Comparison of ENCODE assay signal across 23 mouse cellular contexts in genomic region chr3:131624063-131624462, GRCm38 (mm10). TPM values are rescaled to one million over a fixed set of nuclear protein-coding genes. Genes with fewer than 3 reads are reported as not detected.
DNase-seq lines count a peak whose midpoint lies in the region; ATAC-seq and TF ChIP-seq lines count a peak whose summit lies in the region.
"Had no signal": no experiment of that assay in that cellular context is flagged by ENCODE, and none has a peak within 500 bp of the region (broad histone marks: within the 10 kb centered on the region; RNA-seq: fewer than 3 reads in every experiment).

No protein-coding gene starts in this region.

- peaks cover 4% of the 10 kb centered on the region; the same call in 1 of the 2 replicates for H3K36me3 ChIP-seq in midbrain, embryonic 11.5 days (ENCODE audit: control insufficient read depth, insufficient read depth, low read length)
- H3K36me3 ChIP-seq in midbrain, embryonic 15.5 days (replicated peaks) = peaks cover 3% of the 10 kb centered on the region; the same call in 1 of the 2 replicates
- no peaks in the 10 kb centered on the region; the same call in 1 of the 2 replicates for H3K36me3 ChIP-seq in stomach, postnatal 0 days (ENCODE audit: control insufficient read depth, insufficient read depth, low read length)
- H3K36me3 ChIP-seq in forebrain, embryonic 11.5 days (ENCODE audit: control insufficient read depth, insufficient read depth, low read length) = peaks cover 2% of the 10 kb centered on the region; the same call in 1 of the 2 replicates

- 96% methylated on average over 9 of the region's 9 CpGs for WGBS in midbrain, embryonic 11.5 days
- 94% methylated on average over 9 of the region's 9 CpGs for WGBS in midbrain, embryonic 15.5 days
- 67% methylated on average over 9 of the region's 9 CpGs for WGBS in stomach, postnatal 0 days
- 94% methylated on average over 9 of the region's 9 CpGs for WGBS in forebrain, embryonic 11.5 days

- no peak overlapping the region for H3K4me2 ChIP-seq in midbrain, embryonic 11.5 days
- no peak overlapping the region for H3K4me2 ChIP-seq in midbrain, embryonic 15.5 days
- no peak overlapping the region for H3K4me2 ChIP-seq in stomach, postnatal 0 days (replicated peaks; ENCODE audit: low read depth)
- no peak overlapping the region for H3K4me2 ChIP-seq in forebrain, embryonic 11.5 days (ENCODE audit: low read depth, low read length, severe bottlenecking)
- H3K4me2 ChIP-seq: embryonic facial prominence, embryonic 13.5 days; embryonic facial prominence, embryonic 15.5 days; forebrain, embryonic 13.5 days; forebrain, embryonic 15.5 days had no signal

- TF ChIP-seq EP300 in stomach, postnatal 0 days (optimal IDR thresholded peaks at IDR 0.05) = no peak

- peak; percentile 74 for DNase-seq in midbrain, embryonic 11.5 days (ENCODE audit: low spot score, missing footprints)
- no peak for DNase-seq in Patski (ENCODE audit: low read depth, low spot score)
- no peak for DNase-seq in stomach, postnatal 0 days (ENCODE audit: low spot score)
- no peak for DNase-seq in left cerebral cortex, postnatal 4 days
- DNase-seq in forebrain, embryonic 11.5 days (ENCODE audit: low spot score) = no peak
- DNase-seq: adrenal gland, adult 2 months; adrenal gland, postnatal 10 days; adrenal gland, postnatal 25 days; cerebellum, adult 11 months; cerebellum, adult 18-20 months; cerebellum, adult 8-10 months; cerebellum, adult 9-11 months; cerebellum, postnatal 14 days; cerebellum, postnatal 36 days; embryo, embryonic 11 days; forebrain, postnatal 0 days had no signal

- no peak for TF ChIP-seq CTCF in Patski (IDR thresholded peaks at IDR 0.05)
- TF ChIP-seq CTCF in stomach, postnatal 0 days (IDR thresholded peaks at IDR 0.05; ENCODE audit: low read depth) = no peak

- no peaks in the 10 kb centered on the region for H3K27me3 ChIP-seq in midbrain, embryonic 11.5 days (ENCODE audit: control insufficient read depth, insufficient read depth, low read length)
- H3K27me3 ChIP-seq in midbrain, embryonic 15.5 days (replicated peaks) = no peaks in the 10 kb centered on the region
- no peaks in the 10 kb centered on the region for H3K27me3 ChIP-seq in Patski
- no peaks in the 10 kb centered on the region for H3K27me3 ChIP-seq in stomach, postnatal 0 days (ENCODE audit: control insufficient read depth, insufficient read depth, low read length)
- no peaks in the 10 kb centered on the region for H3K27me3 ChIP-seq in forebrain, embryonic 11.5 days (ENCODE audit: control insufficient read depth, insufficient read depth, low read length)
- H3K27me3 ChIP-seq: embryonic facial prominence, embryonic 13.5 days; embryonic facial prominence, embryonic 15.5 days; forebrain, embryonic 13.5 days; forebrain, embryonic 15.5 days had no signal

- H3K9me3 ChIP-seq in midbrain, embryonic 11.5 days (ENCODE audit: control insufficient read depth, low read length) = no peaks in the 10 kb centered on the region
- no peaks in the 10 kb centered on the region for H3K9me3 ChIP-seq in midbrain, embryonic 15.5 days
- H3K9me3 ChIP-seq in stomach, postnatal 0 days (ENCODE audit: control insufficient read depth, low read length) = no peaks in the 10 kb centered on the region
- H3K9me3 ChIP-seq in forebrain, embryonic 11.5 days (ENCODE audit: control insufficient read depth, low read length) = no peaks in the 10 kb centered on the region
- H3K9me3 ChIP-seq: embryonic facial prominence, embryonic 13.5 days; embryonic facial prominence, embryonic 15.5 days; forebrain, embryonic 10.5 days; forebrain, embryonic 13.5 days; forebrain, embryonic 15.5 days had no signal

- CTCF ChIA-PET in Patski (lab: Charles Lee) = interaction anchor here (0.9 to 1.4 kb wide), 2 partner anchors 10 to 12 kb away, joined by 3 to 5 read pairs; no protein-coding TSS in a partner anchor

- POLR2A ChIA-PET in Patski (lab: Charles Lee) = no interaction called here

- intact Hi-C loops in left cerebral cortex, postnatal 4 days (cut with DNase I) = no loop called here

- H3K4me3 ChIP-seq in midbrain, embryonic 11.5 days (ENCODE audit: low read depth, low read length) = no peak overlapping the region
- H3K4me3 ChIP-seq in midbrain, embryonic 15.5 days = no peak overlapping the region
- no peak overlapping the region for H3K4me3 ChIP-seq in stomach, postnatal 0 days (ENCODE audit: low read depth, low read length)
- H3K4me3 ChIP-seq in forebrain, embryonic 11.5 days (ENCODE audit: low read depth, low read length) = no peak overlapping the region
- H3K4me3 ChIP-seq: embryonic facial prominence, embryonic 13.5 days; embryonic facial prominence, embryonic 15.5 days; erythroblast, embryonic 14.5 days; forebrain, embryonic 10.5 days; forebrain, embryonic 13.5 days; forebrain, embryonic 15.5 days had no signal

- in situ Hi-C loops in Patski (cut with MboI; ENCODE audit: low pct_unique_long_range_greater_than_20kb) = no loop called here

- no peak overlapping the region for H3K9ac ChIP-seq in midbrain, embryonic 11.5 days (ENCODE audit: low read length)
- no peak overlapping the region for H3K9ac ChIP-seq in midbrain, embryonic 15.5 days
- no peak overlapping the region for H3K9ac ChIP-seq in stomach, postnatal 0 days (ENCODE audit: low read length)
- no peak overlapping the region for H3K9ac ChIP-seq in forebrain, embryonic 11.5 days (ENCODE audit: low read length)
- H3K9ac ChIP-seq: embryonic facial prominence, embryonic 13.5 days; embryonic facial prominence, embryonic 15.5 days; forebrain, embryonic 13.5 days; forebrain, embryonic 15.5 days; forebrain, postnatal 0 days had no signal

- ATAC-seq in midbrain, embryonic 11.5 days (ENCODE audit: low FRiP score) = no peak
- no peak for ATAC-seq in midbrain, embryonic 15.5 days (replicated peaks)
- ATAC-seq in Patski = peak; percentile 20
- peak; percentile 15; the same call in 1 of the 2 replicates for ATAC-seq in stomach, postnatal 0 days (ENCODE audit: low FRiP score, low TSS enrichment)
- no peak for ATAC-seq in forebrain, embryonic 11.5 days (replicated peaks; ENCODE audit: low FRiP score)
- ATAC-seq: forebrain, embryonic 13.5 days; forebrain, embryonic 15.5 days; forebrain, postnatal 0 days had no signal

- H3K4me1 ChIP-seq in midbrain, embryonic 11.5 days (ENCODE audit: control insufficient read depth, insufficient read depth, low read length) = no peaks in the 10 kb centered on the region
- no peaks in the 10 kb centered on the region for H3K4me1 ChIP-seq in midbrain, embryonic 15.5 days
- H3K4me1 ChIP-seq in stomach, postnatal 0 days (replicated peaks; ENCODE audit: control insufficient read depth, insufficient read depth) = no peaks in the 10 kb centered on the region
- no peaks in the 10 kb centered on the region for H3K4me1 ChIP-seq in forebrain, embryonic 11.5 days (replicated peaks; ENCODE audit: control insufficient read depth, insufficient read depth, low read length)
- H3K4me1 ChIP-seq: embryonic facial prominence, embryonic 13.5 days; embryonic facial prominence, embryonic 15.5 days; forebrain, embryonic 10.5 days; forebrain, embryonic 13.5 days; forebrain, embryonic 15.5 days had no signal

- H3K27ac ChIP-seq in midbrain, embryonic 11.5 days (ENCODE audit: low read depth, low read length) = no peak overlapping the region
- H3K27ac ChIP-seq in midbrain, embryonic 15.5 days = no peak overlapping the region
- H3K27ac ChIP-seq in stomach, postnatal 0 days (replicated peaks) = no peak overlapping the region
- no peak overlapping the region for H3K27ac ChIP-seq in forebrain, embryonic 11.5 days (ENCODE audit: low read depth, low read length)
- H3K27ac ChIP-seq: embryonic facial prominence, embryonic 13.5 days; embryonic facial prominence, embryonic 15.5 days; forebrain, embryonic 10.5 days; forebrain, embryonic 13.5 days; forebrain, embryonic 15.5 days had no signal

RNA-seq across cellular contexts. Expression of gene Papss1, which starts 59.5 kb away (rescaled TPM):
- polyA plus RNA-seq in midbrain, embryonic 11.5 days (2014; fragmentation: Nextera tagmentation; extraction: Ambion mirVana) = 72.5 and 82.4 TPM in 2 replicates
- polyA plus RNA-seq in midbrain, embryonic 15.5 days (2015; fragmentation: Nextera tagmentation; extraction: Ambion mirVana) = 117 and 124 TPM in 2 replicates
- 90.2 TPM for polyA plus RNA-seq in Patski (2021)
- 54.3 and 56.6 TPM in 2 replicates for polyA plus RNA-seq in stomach, postnatal 0 days (2015; fragmentation: Nextera tagmentation; extraction: Ambion mirVana)
- total RNA-seq in left cerebral cortex, postnatal 4 days (2021) = 100 to 1,000 TPM in 1 of 2 experiments, 10 to 100 TPM in 1; 94.8 to 101 TPM
- polyA plus RNA-seq in forebrain, embryonic 11.5 days (2014; fragmentation: Nextera tagmentation; extraction: Ambion mirVana) = 76.2 and 87.0 TPM in 2 replicates

Comparison
In these comparisons a context has a peak if more than half of its experiments do, and no peak if none do; other contexts are left out.
1. ATAC-seq: peak in Patski (single experiment) and stomach, postnatal 0 days (single experiment); none in midbrain, embryonic 11.5 days (single experiment), midbrain, embryonic 15.5 days (single experiment) and forebrain, embryonic 11.5 days (single experiment).